Mouse (Mus musculus) heart, embryonic 15.5 days (tissue): ENCODE data around the gene Fam19a1. TPM values are rescaled to one million over a fixed set of nuclear protein-coding genes. Genes with fewer than 3 reads are reported as not detected.

Source experiments
- ATAC-seq: fragments of 200-750 bp; cut with Nextera tagmentation; replicated peaks from 2 replicates; pipeline ENCODE4 v1.8.0; 2017; ENCODE audit warnings: low read depth, moderate TSS enrichment; ENCODE audit not compliant: insufficient number of reproducible peaks, insufficient read depth, low FRiP score
- H3K27ac ChIP-seq: fragments of 300-500 bp; sonication (generic); 2 replicates; pipeline ENCODE4 v1.5.1; 2015; ENCODE audit warnings: mild to moderate bottlenecking, inconsistent platforms
- H3K27me3 ChIP-seq: fragments of 300-500 bp; sonication (generic); 2 replicates; pipeline ENCODE4 v1.6.1; 2015; ENCODE audit warnings: inconsistent platforms
- H3K36me3 ChIP-seq: fragments of 300-500 bp; sonication (generic); 2 replicates; pipeline ENCODE4 v1.6.1; 2015; ENCODE audit warnings: mild to moderate bottlenecking, inconsistent platforms
- H3K4me1 ChIP-seq: fragments of 300-500 bp; sonication (generic); replicated peaks from 2 replicates; pipeline ENCODE4 v1.6.1; 2015; ENCODE audit warnings: inconsistent platforms
- H3K4me2 ChIP-seq: fragments of 300-500 bp; sonication (generic); 2 replicates; pipeline ENCODE4 v1.6.1; 2015; ENCODE audit warnings: inconsistent platforms, mild to moderate bottlenecking, moderate library complexity
- H3K4me3 ChIP-seq: fragments of 300-500 bp; sonication (generic); 2 replicates; pipeline ENCODE4 v1.5.1; 2015; ENCODE audit warnings: mild to moderate bottlenecking, inconsistent platforms
- H3K9ac ChIP-seq: fragments of 300-500 bp; sonication (generic); 2 replicates; pipeline ENCODE4 v1.6.1; 2015; ENCODE audit warnings: mild to moderate bottlenecking, inconsistent platforms
- H3K9me3 ChIP-seq: fragments of 300-500 bp; sonication (generic); replicated peaks from 2 replicates; pipeline ENCODE4 v1.6.1; 2016; ENCODE audit warnings: inconsistent platforms
- WGBS: fragments of 180-500 bp; shearing (Covaris S2); methylation state at CpG from one replicate; pipeline ENCODE4 v1.1.7; 2015; ENCODE audit warnings: mixed read lengths; 5-methylcytosine and 5-hydroxymethylcytosine counted together
- polyA plus RNA-seq: library from polyadenylated mRNA; unstranded; fragments of >200 nt; fragmentation: Nextera tagmentation; extraction: Ambion mirVana; gene quantifications from 2 replicates; pipeline ENCODE4 v1.2.1, GENCODE M21; 2015

Gene Fam19a1
- polyA plus RNA-seq, 1 experiment from 2014 or later, result 0.25 TPM

- no peaks in the 10 kb centered on the region for H3K4me1 ChIP-seq
- H3K9ac ChIP-seq, result no peak overlapping the region
- 71% methylated on average over 4 of the region's 4 CpGs for WGBS
- H3K36me3 ChIP-seq, result no peaks in the 10 kb centered on the region
- H3K27me3 ChIP-seq, result no peaks in the 10 kb centered on the region
- no peak for ATAC-seq
- H3K4me3 ChIP-seq, result no peak overlapping the region
- H3K9me3 ChIP-seq, result no peaks in the 10 kb centered on the region
- H3K4me2 ChIP-seq, result no peak overlapping the region
- no peak overlapping the region for H3K27ac ChIP-seq
These were observed 467.8 kb downstream of the Fam19a1 start for GRCm38 (mm10) chr6:96580726-96581125.

DNA sequence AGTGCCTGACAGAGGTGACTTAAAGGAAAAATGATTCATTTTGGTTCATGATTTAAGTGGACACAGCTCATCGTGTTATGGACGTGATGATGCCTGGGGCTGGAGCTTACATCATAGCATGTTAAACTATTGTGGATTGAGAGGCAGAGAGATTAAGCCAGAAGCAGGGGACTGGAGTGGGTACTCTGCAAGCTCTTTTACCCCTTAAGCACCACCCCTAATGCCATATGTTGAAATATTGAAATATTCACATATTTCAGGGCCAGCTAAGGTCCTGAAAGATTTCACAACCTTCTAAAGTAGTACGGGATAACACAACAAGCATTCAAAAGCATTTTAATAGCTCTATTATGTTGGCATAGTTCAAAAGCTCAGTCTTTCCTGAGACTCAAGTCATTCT lies 468.2 kb downstream of the Fam19a1 start:
- WGBS, result 76% methylated on average over 3 of the region's 3 CpGs
- no peak for ATAC-seq
- H3K4me3 ChIP-seq, result no peak overlapping the region

DNA sequence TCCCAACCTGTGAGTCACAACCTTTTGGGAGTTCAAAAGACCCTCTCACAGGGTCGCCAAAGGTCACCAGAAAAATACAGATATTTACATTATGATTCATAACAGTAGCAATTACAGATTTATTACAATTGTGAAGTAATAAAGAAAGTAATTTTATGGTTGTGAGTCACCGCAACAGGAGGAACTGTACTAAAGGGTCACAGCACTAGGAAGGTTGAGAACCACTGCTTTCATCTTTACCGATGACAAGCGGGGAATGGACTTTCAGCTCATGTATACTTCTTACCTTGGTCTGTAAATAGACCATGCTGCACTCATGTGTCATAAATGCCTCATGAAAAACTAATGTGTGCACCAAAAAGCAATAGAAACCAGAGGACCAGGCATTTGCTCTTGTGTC lies 474.5 kb downstream of the Fam19a1 start:
- no peak overlapping the region for H3K4me3 ChIP-seq
- no peaks in the 10 kb centered on the region for H3K4me1 ChIP-seq
- no peak for ATAC-seq
- no peaks in the 10 kb centered on the region for H3K9me3 ChIP-seq
- H3K27ac ChIP-seq, result no peak overlapping the region
- 87% methylated on average over 4 of the region's 4 CpGs for WGBS
- H3K4me2 ChIP-seq, result no peak overlapping the region
- no peak overlapping the region for H3K9ac ChIP-seq
- no peaks in the 10 kb centered on the region for H3K36me3 ChIP-seq
- no peaks in the 10 kb centered on the region for H3K27me3 ChIP-seq

More for the DNA sequence above, 468.2 kb downstream of the Fam19a1 start:
- Histone ChIP-seq H3K9ac (no peak overlapping the region), H3K4me2 (no peak overlapping the region), H3K27ac (no peak overlapping the region), H3K36me3 (no peaks in the 10 kb centered on the region), H3K27me3 (no peaks in the 10 kb centered on the region), H3K9me3 (no peaks in the 10 kb centered on the region), H3K4me1 (no peaks in the 10 kb centered on the region)

- no peaks in the 10 kb centered on the region for H3K9me3 ChIP-seq
- H3K27ac ChIP-seq, result no peak overlapping the region
- H3K4me2 ChIP-seq, result no peak overlapping the region
- no peaks in the 10 kb centered on the region for H3K27me3 ChIP-seq
- no peak overlapping the region for H3K9ac ChIP-seq
- H3K36me3 ChIP-seq, result no peaks in the 10 kb centered on the region
- ATAC-seq, result no peak
- H3K4me1 ChIP-seq, result no peaks in the 10 kb centered on the region
- H3K4me3 ChIP-seq, result no peak overlapping the region
- WGBS, result 70% methylated on average over 1 of the region's 1 CpGs
These were observed 480.1 kb downstream of the Fam19a1 start for GRCm38 (mm10) chr6:96593031-96593430.

DNA sequence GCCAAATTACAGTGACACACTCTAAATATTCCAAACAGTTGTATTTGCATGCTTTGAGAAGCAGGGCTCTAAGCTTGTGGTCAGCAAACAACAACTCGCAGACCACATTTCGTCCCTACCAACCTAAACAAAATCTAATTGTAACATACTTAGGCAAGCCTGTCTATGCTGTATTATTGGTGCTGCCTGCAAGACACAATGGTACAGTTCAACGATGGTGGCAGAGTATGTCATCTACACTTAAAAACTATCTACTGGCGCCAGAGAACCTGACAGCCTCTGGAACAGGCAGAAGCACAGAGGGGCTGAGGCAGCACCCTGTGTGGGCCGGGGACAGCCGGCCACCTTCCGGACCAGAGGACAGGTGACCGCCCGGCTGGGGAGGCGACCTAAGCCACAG lies 482.2 kb downstream of the Fam19a1 start:
- Histone ChIP-seq H3K9me3 (no peaks in the 10 kb centered on the region), H3K36me3 (no peaks in the 10 kb centered on the region), H3K27ac (no peak overlapping the region), H3K4me2 (no peak overlapping the region), H3K4me3 (no peak overlapping the region), H3K4me1 (no peaks in the 10 kb centered on the region), H3K27me3 (no peaks in the 10 kb centered on the region), H3K9ac (no peak overlapping the region)
- WGBS, result 91% methylated on average over 6 of the region's 10 CpGs
- no peak for ATAC-seq

- 48% methylated on average over 1 of the region's 1 CpGs for WGBS
- no peaks in the 10 kb centered on the region for H3K4me1 ChIP-seq
- no peak overlapping the region for H3K4me3 ChIP-seq
- no peaks in the 10 kb centered on the region for H3K36me3 ChIP-seq
- H3K27me3 ChIP-seq, result no peaks in the 10 kb centered on the region
- no peak for ATAC-seq
- no peak overlapping the region for H3K27ac ChIP-seq
- H3K9ac ChIP-seq, result no peak overlapping the region
- H3K4me2 ChIP-seq, result no peak overlapping the region
- no peaks in the 10 kb centered on the region for H3K9me3 ChIP-seq
These were observed 511.2 kb downstream of the Fam19a1 start for GRCm38 (mm10) chr6:96624196-96624595.

DNA sequence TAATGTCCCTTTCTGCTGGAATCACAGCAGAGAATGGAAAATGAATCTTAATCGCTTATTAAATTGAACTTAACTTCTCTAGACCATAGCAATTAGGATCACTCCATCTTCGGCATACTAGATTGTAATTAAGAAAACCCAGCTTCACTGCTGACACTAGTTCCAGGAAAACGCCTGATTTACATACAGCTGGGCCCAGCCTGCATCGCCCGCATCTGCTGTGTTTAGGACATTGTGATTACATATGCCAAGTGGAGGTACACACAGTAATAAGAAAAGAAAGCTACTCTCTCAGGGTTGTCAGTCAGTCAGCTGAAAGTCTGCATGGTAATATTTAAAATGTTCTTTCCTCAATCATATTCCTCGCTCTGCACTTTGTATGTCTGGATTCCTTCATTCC lies 518.6 kb downstream of the Fam19a1 start:
- no peaks in the 10 kb centered on the region for H3K4me1 ChIP-seq
- H3K27ac ChIP-seq, result no peak overlapping the region
- H3K9ac ChIP-seq, result no peak overlapping the region
- WGBS, result 82% methylated on average over 6 of the region's 6 CpGs
- no peak overlapping the region for H3K4me2 ChIP-seq
- H3K27me3 ChIP-seq, result no peaks in the 10 kb centered on the region
- no peaks in the 10 kb centered on the region for H3K36me3 ChIP-seq
- H3K4me3 ChIP-seq, result no peak overlapping the region
- no peaks in the 10 kb centered on the region for H3K9me3 ChIP-seq
- no peak for ATAC-seq

DNA sequence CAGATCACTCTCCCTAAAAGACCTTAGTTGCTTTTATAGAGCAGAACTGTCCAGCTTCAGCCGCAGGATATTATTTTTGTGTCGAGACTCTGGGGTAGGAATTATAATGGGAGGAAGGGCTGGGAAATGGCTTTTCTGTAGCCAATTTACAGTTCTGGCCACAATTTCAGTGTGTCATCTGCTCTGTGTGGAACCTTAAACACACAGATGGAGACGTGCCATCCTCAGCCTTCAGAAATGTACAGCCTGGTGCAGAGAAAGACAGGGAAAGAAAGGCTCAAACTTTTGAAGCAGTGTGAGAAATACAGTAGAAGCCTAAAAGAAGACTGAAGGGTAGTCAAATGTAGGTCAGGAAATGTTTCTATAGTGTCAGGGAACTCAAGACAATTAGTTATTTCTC lies 519.3 kb downstream of the Fam19a1 start:
- H3K9ac ChIP-seq, result no peak overlapping the region
- no peak overlapping the region for H3K27ac ChIP-seq
- WGBS, result 60% methylated on average over 3 of the region's 3 CpGs
- H3K9me3 ChIP-seq, result no peaks in the 10 kb centered on the region
- H3K4me2 ChIP-seq, result no peak overlapping the region
- no peak for ATAC-seq
- H3K27me3 ChIP-seq, result no peaks in the 10 kb centered on the region
- no peak overlapping the region for H3K4me3 ChIP-seq
- no peaks in the 10 kb centered on the region for H3K4me1 ChIP-seq
- H3K36me3 ChIP-seq, result no peaks in the 10 kb centered on the region

DNA sequence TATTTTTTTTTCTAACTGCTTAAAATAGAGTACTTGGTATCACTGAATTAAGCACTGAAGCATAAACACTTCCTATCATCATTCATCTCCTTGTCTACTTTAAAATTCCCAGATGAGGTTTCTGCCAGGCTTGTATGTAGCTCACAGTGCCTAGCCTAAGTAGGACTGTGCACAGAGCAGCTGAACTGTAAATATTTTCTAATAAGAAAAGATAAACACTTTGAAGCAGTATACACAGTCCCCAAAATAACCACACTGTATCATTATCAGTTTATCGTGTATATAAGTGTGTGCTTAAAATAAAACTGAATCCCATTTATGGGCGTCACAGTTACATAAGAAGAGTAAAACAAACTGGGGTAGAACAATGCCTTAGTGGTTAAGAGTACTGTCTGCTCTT lies 522.7 kb downstream of the Fam19a1 start:
- WGBS, result 49% methylated on average over 2 of the region's 2 CpGs
- H3K36me3 ChIP-seq, result no peaks in the 10 kb centered on the region
- no peaks in the 10 kb centered on the region for H3K4me1 ChIP-seq
- H3K4me2 ChIP-seq, result no peak overlapping the region
- H3K27ac ChIP-seq, result no peak overlapping the region
- H3K27me3 ChIP-seq, result no peaks in the 10 kb centered on the region
- H3K9ac ChIP-seq, result no peak overlapping the region
- ATAC-seq, result no peak
- H3K4me3 ChIP-seq, result no peak overlapping the region
- H3K9me3 ChIP-seq, result no peaks in the 10 kb centered on the region

- Histone ChIP-seq H3K27ac (no peak overlapping the region), H3K4me1 (no peaks in the 10 kb centered on the region), H3K9me3 (no peaks in the 10 kb centered on the region), H3K27me3 (no peaks in the 10 kb centered on the region), H3K4me2 (no peak overlapping the region), H3K9ac (no peak overlapping the region), H3K36me3 (no peaks in the 10 kb centered on the region), H3K4me3 (no peak overlapping the region)
- WGBS, result 86% methylated on average over 2 of the region's 2 CpGs
- ATAC-seq, result no peak
These were observed 535.8 kb downstream of the Fam19a1 start for GRCm38 (mm10) chr6:96648742-96649141.

- WGBS, result 76% methylated on average over 5 of the region's 5 CpGs
- ATAC-seq, result no peak
- Histone ChIP-seq H3K27ac (no peak overlapping the region), H3K4me1 (no peaks in the 10 kb centered on the region), H3K4me2 (no peak overlapping the region), H3K4me3 (no peak overlapping the region), H3K9ac (no peak overlapping the region), H3K9me3 (no peaks in the 10 kb centered on the region), H3K36me3 (no peaks in the 10 kb centered on the region), H3K27me3 (no peaks in the 10 kb centered on the region)
These were observed 536.3 kb downstream of the Fam19a1 start for GRCm38 (mm10) chr6:96649267-96649666.

DNA sequence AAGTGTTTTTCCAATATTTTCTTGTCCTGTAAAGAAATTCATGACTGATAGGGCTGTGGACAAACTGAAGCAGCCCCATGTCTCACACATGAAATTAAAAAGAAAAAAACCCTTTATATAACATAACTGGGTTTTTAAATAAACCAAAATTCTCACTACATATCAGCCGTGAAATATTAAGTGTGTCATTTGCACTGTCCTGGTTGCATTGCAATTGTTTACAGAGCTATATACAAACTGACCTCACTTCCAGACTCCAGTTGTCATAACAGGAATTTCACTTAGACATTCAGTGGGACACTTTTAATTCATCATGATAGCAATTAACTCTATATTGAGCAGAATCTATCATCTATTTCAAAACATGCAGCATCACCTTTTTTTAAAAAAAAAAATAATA lies 553.4 kb downstream of the Fam19a1 start:
- no peak overlapping the region for H3K4me3 ChIP-seq
- H3K36me3 ChIP-seq, result no peaks in the 10 kb centered on the region
- H3K4me2 ChIP-seq, result no peak overlapping the region
- no peak for ATAC-seq
- no peaks in the 10 kb centered on the region for H3K27me3 ChIP-seq
- H3K9ac ChIP-seq, result no peak overlapping the region
- no peaks in the 10 kb centered on the region for H3K4me1 ChIP-seq
- WGBS, result 87% methylated on average over 1 of the region's 1 CpGs
- no peak overlapping the region for H3K27ac ChIP-seq
- no peaks in the 10 kb centered on the region for H3K9me3 ChIP-seq
